Mouse (Mus musculus) bone marrow macrophage, adult 2 months (primary cell): ENCODE data around the gene Grhl1.

Source experiments
- CTCF ChIP-seq: IDR thresholded peaks from 2 replicates; pipeline ENCODE4 v1.5.1; 2012; ENCODE audit warnings: low read depth, mild to moderate bottlenecking, low read length, moderate library complexity
- POLR2A ChIP-seq: IDR thresholded peaks from 2 replicates; pipeline ENCODE4 v1.6.1; 2012; ENCODE audit warnings: mild to moderate bottlenecking, low read depth, low read length, borderline replicate concordance

DNA sequence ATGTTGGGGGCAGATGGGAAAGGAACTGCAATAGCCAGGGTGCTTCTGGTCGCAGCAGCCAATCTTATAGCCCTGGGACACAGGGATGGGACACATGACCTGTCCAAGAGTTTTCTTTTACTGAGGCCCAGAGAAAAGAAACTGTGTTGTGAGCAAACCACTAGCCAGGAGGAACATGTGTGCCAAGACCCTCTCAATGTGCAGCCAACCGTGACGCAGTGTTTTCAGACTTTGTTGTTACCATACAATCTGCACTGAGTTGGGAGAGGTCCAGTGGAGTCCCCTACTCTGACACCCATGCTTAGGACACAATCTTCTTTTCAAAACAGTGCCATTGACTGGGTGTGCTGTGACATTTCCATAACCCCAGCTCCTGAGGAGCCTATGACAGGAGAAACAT is 4.5 kb upstream of the Grhl1 start:
- TF ChIP-seq CTCF (no peak), POLR2A (no peak)
